Comparison of ENCODE assay signal across 8 mouse cellular contexts in genomic region chr1:157745611-157746010, GRCm38 (mm10).
DNase-seq lines count a peak whose midpoint lies in the region.

No protein-coding gene starts in this region.

- peak; percentile 15 for DNase-seq in gastrocnemius, postnatal 10 days
- no peak for DNase-seq in gastrocnemius, postnatal 25 days
- peak; percentile 25 for DNase-seq in adipocyte (ENCODE audit: low spot score)
- DNase-seq in embryo, embryonic 10.5 days (ENCODE audit: low spot score): peak; percentile 87
- DNase-seq in heart, postnatal 14 days: peak; percentile 10 to 46
- peak; percentile 47 to 84 for DNase-seq in layer of hippocampus, postnatal 14 days (ENCODE audit: low spot score in 2 of 2)
- DNase-seq in midbrain, embryonic 10.5 days (ENCODE audit: low spot score): peak; percentile 54
- peak; percentile 51 for DNase-seq in testis, postnatal 10 days (ENCODE audit: low spot score)

- H3K4me3 ChIP-seq in midbrain, embryonic 10.5 days: no peak overlapping the region

- H3K27ac ChIP-seq in midbrain, embryonic 10.5 days (replicated peaks): no peak overlapping the region

- H3K36me3 ChIP-seq in midbrain, embryonic 10.5 days: no peaks in the 10 kb centered on the region

- H3K27me3 ChIP-seq in midbrain, embryonic 10.5 days (ENCODE audit: low read depth, poor library complexity, severe bottlenecking): no peaks in the 10 kb centered on the region

- peaks cover 12% of the 10 kb centered on the region for H3K4me1 ChIP-seq in midbrain, embryonic 10.5 days

- H3K9me3 ChIP-seq in midbrain, embryonic 10.5 days (replicated peaks): no peaks in the 10 kb centered on the region

- intact Hi-C loops in heart, postnatal 14 days (cut with DNase I): loop anchor here (5.0 kb wide), 1 partner anchor 907 kb away; no protein-coding TSS in a partner anchor
